Mouse (Mus musculus): ENCODE measurements around the gene Lrrc40. TPM values are rescaled to one million over a fixed set of nuclear protein-coding genes. Genes with fewer than 3 reads are reported as not detected.

The Lrrc40 gene
- polyA plus RNA-seq, 1 experiment from 2014 or later = 73.9 TPM

- H3K27me3 ChIP-seq (ENCODE audit: control insufficient read depth, insufficient read depth, low read length) = no peaks in the 10 kb centered on the region
- H3K36me3 ChIP-seq (ENCODE audit: control insufficient read depth, insufficient read depth, low read length) = no peaks in the 10 kb centered on the region
- H3K9ac ChIP-seq (ENCODE audit: low read depth, low read length) = peak overlapping the region; percentile 88
- peak overlapping the region; percentile 33 for H3K4me2 ChIP-seq (replicated peaks; ENCODE audit: low read depth, low read length)
- H3K4me3 ChIP-seq (ENCODE audit: low read depth, low read length) = peak overlapping the region; percentile 89
- peak overlapping the region; percentile 74; the same call in 1 of the 2 replicates for H3K27ac ChIP-seq (ENCODE audit: low read depth, low read length)
- WGBS = 2% methylated on average over 11 of the region's 11 CpGs
- no peaks in the 10 kb centered on the region for H3K4me1 ChIP-seq (replicated peaks; ENCODE audit: control insufficient read depth, insufficient read depth, low read length)
- no peaks in the 10 kb centered on the region for H3K9me3 ChIP-seq (ENCODE audit: control insufficient read depth, low read length)
- no peak for ATAC-seq (ENCODE audit: low FRiP score)
- DNase-seq (ENCODE audit: low spot score) = no peak
These were observed 596 bp upstream of the Lrrc40 start for GRCm38 (mm10) chr3:158035866-158036265.

GRCm38 (mm10) chr3:158038106-158038505, 1.6 kb downstream of the Lrrc40 start:
- Histone ChIP-seq H3K9ac (ENCODE audit: low read depth, low read length) (no peak overlapping the region), H3K4me1 (replicated peaks; ENCODE audit: control insufficient read depth, insufficient read depth, low read length) (no peaks in the 10 kb centered on the region), H3K27ac (ENCODE audit: low read depth, low read length) (no peak overlapping the region), H3K36me3 (ENCODE audit: control insufficient read depth, insufficient read depth, low read length) (no peaks in the 10 kb centered on the region), H3K4me2 (replicated peaks; ENCODE audit: low read depth, low read length) (no peak overlapping the region), H3K27me3 (ENCODE audit: control insufficient read depth, insufficient read depth, low read length) (no peaks in the 10 kb centered on the region), H3K4me3 (ENCODE audit: low read depth, low read length) (no peak overlapping the region), H3K9me3 (ENCODE audit: control insufficient read depth, low read length) (no peaks in the 10 kb centered on the region)
- WGBS = 93% methylated on average over 3 of the region's 3 CpGs
- ATAC-seq (ENCODE audit: low FRiP score) (no peak), DNase-seq (ENCODE audit: low spot score) (no peak)

- Histone ChIP-seq H3K27me3 (ENCODE audit: control insufficient read depth, insufficient read depth, low read length) (no peaks in the 10 kb centered on the region), H3K4me2 (replicated peaks; ENCODE audit: low read depth, low read length) (no peak overlapping the region), H3K9ac (ENCODE audit: low read depth, low read length) (no peak overlapping the region), H3K4me3 (ENCODE audit: low read depth, low read length) (no peak overlapping the region), H3K9me3 (ENCODE audit: control insufficient read depth, low read length) (no peaks in the 10 kb centered on the region), H3K27ac (ENCODE audit: low read depth, low read length) (no peak overlapping the region), H3K36me3 (ENCODE audit: control insufficient read depth, insufficient read depth, low read length) (no peaks in the 10 kb centered on the region), H3K4me1 (replicated peaks; ENCODE audit: control insufficient read depth, insufficient read depth, low read length) (no peaks in the 10 kb centered on the region)
- WGBS = 82% methylated on average over 2 of the region's 2 CpGs
- DNase-seq (ENCODE audit: low spot score) = no peak
- no peak for ATAC-seq (ENCODE audit: low FRiP score)
These were observed 4.3 kb downstream of the Lrrc40 start for GRCm38 (mm10) chr3:158040755-158041154.

GRCm38 (mm10) chr3:158049508-158049907, 13.0 kb downstream of the Lrrc40 start:
- H3K27me3 ChIP-seq (ENCODE audit: control insufficient read depth, insufficient read depth, low read length) = no peaks in the 10 kb centered on the region
- no peak overlapping the region for H3K4me3 ChIP-seq (ENCODE audit: low read depth, low read length)
- ATAC-seq (ENCODE audit: low FRiP score) = no peak
- no peaks in the 10 kb centered on the region for H3K36me3 ChIP-seq (ENCODE audit: control insufficient read depth, insufficient read depth, low read length)
- no peak for DNase-seq (ENCODE audit: low spot score)
- no peak overlapping the region for H3K9ac ChIP-seq (ENCODE audit: low read depth, low read length)
- H3K4me1 ChIP-seq (replicated peaks; ENCODE audit: control insufficient read depth, insufficient read depth, low read length) = no peaks in the 10 kb centered on the region
- no peaks in the 10 kb centered on the region for H3K9me3 ChIP-seq (ENCODE audit: control insufficient read depth, low read length)
- H3K4me2 ChIP-seq (replicated peaks; ENCODE audit: low read depth, low read length) = no peak overlapping the region
- whole genome bisulfite sequencing = 90% methylated on average over 2 of the region's 2 CpGs
- H3K27ac ChIP-seq (ENCODE audit: low read depth, low read length) = no peak overlapping the region

- DNase-seq (ENCODE audit: low spot score) (no peak), ATAC-seq (ENCODE audit: low FRiP score) (no peak)
- Histone ChIP-seq H3K27ac (ENCODE audit: low read depth, low read length) (no peak overlapping the region), H3K27me3 (ENCODE audit: control insufficient read depth, insufficient read depth, low read length) (no peaks in the 10 kb centered on the region), H3K4me1 (replicated peaks; ENCODE audit: control insufficient read depth, insufficient read depth, low read length) (no peaks in the 10 kb centered on the region), H3K9ac (ENCODE audit: low read depth, low read length) (no peak overlapping the region), H3K4me3 (ENCODE audit: low read depth, low read length) (no peak overlapping the region), H3K9me3 (ENCODE audit: control insufficient read depth, low read length) (no peaks in the 10 kb centered on the region), H3K36me3 (ENCODE audit: control insufficient read depth, insufficient read depth, low read length) (0 out of 2 replicates have a peak, but pooled peaks cover 2% of the 10 kb centered on the region), H3K4me2 (replicated peaks; ENCODE audit: low read depth, low read length) (no peak overlapping the region)
- WGBS = 91% methylated on average over 2 of the region's 2 CpGs
These were observed 24.3 kb downstream of the Lrrc40 start for GRCm38 (mm10) chr3:158060621-158061291.

- Histone ChIP-seq H3K27me3 (ENCODE audit: control insufficient read depth, insufficient read depth, low read length) (no peaks in the 10 kb centered on the region), H3K36me3 (ENCODE audit: control insufficient read depth, insufficient read depth, low read length) (no peaks in the 10 kb centered on the region), H3K27ac (ENCODE audit: low read depth, low read length) (no peak overlapping the region), H3K9me3 (ENCODE audit: control insufficient read depth, low read length) (no peaks in the 10 kb centered on the region), H3K4me2 (replicated peaks; ENCODE audit: low read depth, low read length) (no peak overlapping the region), H3K4me3 (ENCODE audit: low read depth, low read length) (no peak overlapping the region), H3K4me1 (replicated peaks; ENCODE audit: control insufficient read depth, insufficient read depth, low read length) (no peaks in the 10 kb centered on the region), H3K9ac (ENCODE audit: low read depth, low read length) (no peak overlapping the region)
- WGBS = 93% methylated on average over 5 of the region's 5 CpGs
- DNase-seq (ENCODE audit: low spot score) (no peak), ATAC-seq (ENCODE audit: low FRiP score) (no peak; the same call in 1 of the 2 replicates)
These were observed 25.5 kb downstream of the Lrrc40 start for GRCm38 (mm10) chr3:158061811-158062523.

GRCm38 (mm10) chr3:158065256-158065655, 28.8 kb downstream of the Lrrc40 start:
- WGBS = 92% methylated on average over 2 of the region's 2 CpGs
- Histone ChIP-seq H3K9ac (ENCODE audit: low read depth, low read length) (no peak overlapping the region), H3K27ac (ENCODE audit: low read depth, low read length) (no peak overlapping the region), H3K27me3 (ENCODE audit: control insufficient read depth, insufficient read depth, low read length) (no peaks in the 10 kb centered on the region), H3K4me3 (ENCODE audit: low read depth, low read length) (no peak overlapping the region), H3K4me2 (replicated peaks; ENCODE audit: low read depth, low read length) (no peak overlapping the region), H3K4me1 (replicated peaks; ENCODE audit: control insufficient read depth, insufficient read depth, low read length) (no peaks in the 10 kb centered on the region), H3K9me3 (ENCODE audit: control insufficient read depth, low read length) (no peaks in the 10 kb centered on the region), H3K36me3 (ENCODE audit: control insufficient read depth, insufficient read depth, low read length) (no peaks in the 10 kb centered on the region)
- ATAC-seq (ENCODE audit: low FRiP score) = peak; percentile 33; the same call in 1 of the 2 replicates
- no peak for DNase-seq (ENCODE audit: low spot score)

GRCm38 (mm10) chr3:158067916-158068315, 31.5 kb downstream of the Lrrc40 start:
- no peak overlapping the region for H3K4me3 ChIP-seq (ENCODE audit: low read depth, low read length)
- no peak for DNase-seq (ENCODE audit: low spot score)
- no peaks in the 10 kb centered on the region for H3K27me3 ChIP-seq (ENCODE audit: control insufficient read depth, insufficient read depth, low read length)
- ATAC-seq (ENCODE audit: low FRiP score) = no peak
- no peak overlapping the region for H3K4me2 ChIP-seq (replicated peaks; ENCODE audit: low read depth, low read length)
- no peaks in the 10 kb centered on the region for H3K4me1 ChIP-seq (replicated peaks; ENCODE audit: control insufficient read depth, insufficient read depth, low read length)
- WGBS = 89% methylated on average over 7 of the region's 7 CpGs
- no peaks in the 10 kb centered on the region for H3K36me3 ChIP-seq (ENCODE audit: control insufficient read depth, insufficient read depth, low read length)
- H3K9ac ChIP-seq (ENCODE audit: low read depth, low read length) = no peak overlapping the region
- no peaks in the 10 kb centered on the region for H3K9me3 ChIP-seq (ENCODE audit: control insufficient read depth, low read length)
- no peak overlapping the region for H3K27ac ChIP-seq (ENCODE audit: low read depth, low read length)
